Mouse (Mus musculus): Measurements from ENCODE around the gene Ramp3. TPM values are rescaled to one million over a fixed set of nuclear protein-coding genes. Genes with fewer than 3 reads are reported as not detected.
A peak's percentile ranks its signal among the peaks of the same experiment; 100 is the strongest.

Gene Ramp3
- total and polyA plus RNA-seq, 2 experiments, result 0.09 TPM

GRCm38 (mm10) chr11:6675402-6675801 is 17.1 kb downstream of the Ramp3 start:
- H3K27me3 ChIP-seq (ENCODE audit: control insufficient read depth, insufficient read depth, low read length), result no peaks in the 10 kb centered on the region
- no peak for DNase-seq (ENCODE audit: extremely low read depth, low read depth, low spot score)
- H3K4me3 ChIP-seq (ENCODE audit: insufficient read depth, low read depth, low read length), result no peak overlapping the region
- TF ChIP-seq POLR2A (IDR thresholded peaks at IDR 0.05; ENCODE audit: extremely low read depth, insufficient read depth, low read length) (no peak), CTCF (IDR thresholded peaks at IDR 0.05; ENCODE audit: low read depth, low read length) (no peak)
- no peaks in the 10 kb centered on the region for H3K79me2 ChIP-seq (ENCODE audit: control insufficient read depth, insufficient read depth, low read length)
- H3K9ac ChIP-seq (ENCODE audit: low read depth, low read length), result no peak overlapping the region
- H3K27ac ChIP-seq (replicated peaks; ENCODE audit: insufficient read depth, low read depth, low read length), result no peak overlapping the region
- no peaks in the 10 kb centered on the region for H3K36me3 ChIP-seq (ENCODE audit: control insufficient read depth, insufficient read depth, low read length)
- 61% methylated on average over 7 of the region's 7 CpGs for WGBS
- no peaks in the 10 kb centered on the region for H3K4me1 ChIP-seq (ENCODE audit: control insufficient read depth, insufficient read depth, low read length)

- H3K36me3 ChIP-seq (ENCODE audit: control insufficient read depth, insufficient read depth, low read length), result no peaks in the 10 kb centered on the region
- H3K9ac ChIP-seq (ENCODE audit: low read depth, low read length), result no peak overlapping the region
- no peak overlapping the region for H3K27ac ChIP-seq (replicated peaks; ENCODE audit: insufficient read depth, low read depth, low read length)
- H3K79me2 ChIP-seq (ENCODE audit: control insufficient read depth, insufficient read depth, low read length), result no peaks in the 10 kb centered on the region
- no peak for TF ChIP-seq CTCF (IDR thresholded peaks at IDR 0.05; ENCODE audit: low read depth, low read length)
- no peak for TF ChIP-seq POLR2A (IDR thresholded peaks at IDR 0.05; ENCODE audit: extremely low read depth, insufficient read depth, low read length)
- 85% methylated on average over 9 of the region's 9 CpGs for WGBS
- DNase-seq (ENCODE audit: extremely low read depth, low read depth, low spot score), result peak; percentile 9
- H3K4me1 ChIP-seq (ENCODE audit: control insufficient read depth, insufficient read depth, low read length), result no peaks in the 10 kb centered on the region
- no peak overlapping the region for H3K4me3 ChIP-seq (ENCODE audit: insufficient read depth, low read depth, low read length)
- no peaks in the 10 kb centered on the region for H3K27me3 ChIP-seq (ENCODE audit: control insufficient read depth, insufficient read depth, low read length)
These were observed 18.3 kb downstream of the Ramp3 start for GRCm38 (mm10) chr11:6676641-6677040.

- Histone ChIP-seq H3K4me1 (ENCODE audit: control insufficient read depth, insufficient read depth, low read length) (no peaks in the 10 kb centered on the region), H3K27ac (replicated peaks; ENCODE audit: insufficient read depth, low read depth, low read length) (no peak overlapping the region), H3K9ac (ENCODE audit: low read depth, low read length) (no peak overlapping the region), H3K79me2 (ENCODE audit: control insufficient read depth, insufficient read depth, low read length) (no peaks in the 10 kb centered on the region), H3K4me3 (ENCODE audit: insufficient read depth, low read depth, low read length) (no peak overlapping the region), H3K27me3 (ENCODE audit: control insufficient read depth, insufficient read depth, low read length) (no peaks in the 10 kb centered on the region), H3K36me3 (ENCODE audit: control insufficient read depth, insufficient read depth, low read length) (no peaks in the 10 kb centered on the region)
- 23% methylated on average over 7 of the region's 7 CpGs for WGBS
- no peak for DNase-seq (ENCODE audit: extremely low read depth, low read depth, low spot score)
- peak; percentile 35; the same call in 1 of the 2 replicates for TF ChIP-seq CTCF (IDR thresholded peaks at IDR 0.05; ENCODE audit: low read depth, low read length)
- TF ChIP-seq POLR2A (IDR thresholded peaks at IDR 0.05; ENCODE audit: extremely low read depth, insufficient read depth, low read length), result no peak
These were observed 19.2 kb downstream of the Ramp3 start for GRCm38 (mm10) chr11:6677530-6677929.

GRCm38 (mm10) chr11:6679694-6680396 is 21.5 kb downstream of the Ramp3 start:
- Histone ChIP-seq H3K27ac (replicated peaks; ENCODE audit: insufficient read depth, low read depth, low read length) (peak overlapping the region; percentile 2; the same call in 1 of the 2 replicates), H3K4me1 (ENCODE audit: control insufficient read depth, insufficient read depth, low read length) (no peaks in the 10 kb centered on the region), H3K79me2 (ENCODE audit: control insufficient read depth, insufficient read depth, low read length) (no peaks in the 10 kb centered on the region), H3K36me3 (ENCODE audit: control insufficient read depth, insufficient read depth, low read length) (no peaks in the 10 kb centered on the region), H3K27me3 (ENCODE audit: control insufficient read depth, insufficient read depth, low read length) (no peaks in the 10 kb centered on the region), H3K9ac (ENCODE audit: low read depth, low read length) (no peak overlapping the region), H3K4me3 (ENCODE audit: insufficient read depth, low read depth, low read length) (peak overlapping the region; percentile 28)
- 50% methylated on average over 17 of the region's 17 CpGs for WGBS
- no peak for DNase-seq (ENCODE audit: extremely low read depth, low read depth, low spot score)
- TF ChIP-seq CTCF (IDR thresholded peaks at IDR 0.05; ENCODE audit: low read depth, low read length) (no peak), POLR2A (IDR thresholded peaks at IDR 0.05; ENCODE audit: extremely low read depth, insufficient read depth, low read length) (no peak)

GRCm38 (mm10) chr11:6680397-6680818 is 22.1 kb downstream of the Ramp3 start:
- TF ChIP-seq POLR2A (IDR thresholded peaks at IDR 0.05; ENCODE audit: extremely low read depth, insufficient read depth, low read length) (no peak), CTCF (IDR thresholded peaks at IDR 0.05; ENCODE audit: low read depth, low read length) (no peak)
- Histone ChIP-seq H3K4me3 (ENCODE audit: insufficient read depth, low read depth, low read length) (peak overlapping the region; percentile 3; the same call in 1 of the 2 replicates), H3K4me1 (ENCODE audit: control insufficient read depth, insufficient read depth, low read length) (no peaks in the 10 kb centered on the region), H3K27me3 (ENCODE audit: control insufficient read depth, insufficient read depth, low read length) (no peaks in the 10 kb centered on the region), H3K27ac (replicated peaks; ENCODE audit: insufficient read depth, low read depth, low read length) (0 out of 2 replicates have a peak overlapping the region, but pooled peaks have one; percentile 2), H3K79me2 (ENCODE audit: control insufficient read depth, insufficient read depth, low read length) (no peaks in the 10 kb centered on the region), H3K36me3 (ENCODE audit: control insufficient read depth, insufficient read depth, low read length) (no peaks in the 10 kb centered on the region), H3K9ac (ENCODE audit: low read depth, low read length) (no peak overlapping the region)
- WGBS, result 38% methylated on average over 10 of the region's 10 CpGs
- DNase-seq (ENCODE audit: extremely low read depth, low read depth, low spot score), result no peak

GRCm38 (mm10) chr11:6684741-6685140 is 26.4 kb downstream of the Ramp3 start:
- no peak for DNase-seq (ENCODE audit: extremely low read depth, low read depth, low spot score)
- TF ChIP-seq POLR2A (IDR thresholded peaks at IDR 0.05; ENCODE audit: extremely low read depth, insufficient read depth, low read length) (no peak), CTCF (IDR thresholded peaks at IDR 0.05; ENCODE audit: low read depth, low read length) (no peak)
- Histone ChIP-seq H3K27me3 (ENCODE audit: control insufficient read depth, insufficient read depth, low read length) (no peaks in the 10 kb centered on the region), H3K79me2 (ENCODE audit: control insufficient read depth, insufficient read depth, low read length) (no peaks in the 10 kb centered on the region), H3K36me3 (ENCODE audit: control insufficient read depth, insufficient read depth, low read length) (no peaks in the 10 kb centered on the region), H3K4me1 (ENCODE audit: control insufficient read depth, insufficient read depth, low read length) (no peaks in the 10 kb centered on the region), H3K9ac (ENCODE audit: low read depth, low read length) (no peak overlapping the region), H3K27ac (replicated peaks; ENCODE audit: insufficient read depth, low read depth, low read length) (no peak overlapping the region), H3K4me3 (ENCODE audit: insufficient read depth, low read depth, low read length) (no peak overlapping the region)
- 78% methylated on average over 3 of the region's 3 CpGs for WGBS

Measured in liver, adult 2 months (tissue).